Mouse (Mus musculus) ES-E14 (cell line): Measurements from ENCODE around the gene Psmd13. TPM values are rescaled to one million over a fixed set of nuclear protein-coding genes. Genes with fewer than 3 reads are reported as not detected.

ENCODE experiments used
- DNase-seq: peaks from one replicate; pipeline ENCODE4 v3.0.0-alpha.2; 2013; ENCODE audit warnings: low read depth, low spot score
- H3K27ac ChIP-seq: 2 replicates; pipeline ENCODE4 v1.5.1; 2012; ENCODE audit warnings: low read depth, mild to moderate bottlenecking, low read length, moderate library complexity, mixed read lengths; ENCODE audit not compliant: poor library complexity, insufficient read depth, severe bottlenecking
- H3K36me3 ChIP-seq: 2 replicates; pipeline ENCODE4 v1.6.1; 2012; ENCODE audit warnings: mild to moderate bottlenecking, low read length, moderate library complexity, mixed read lengths; ENCODE audit not compliant: control insufficient read depth, poor library complexity, insufficient read depth, severe bottlenecking
- H3K4me1 ChIP-seq, 2 experiments: fragments of 150-350 bp in 1 of 2; sonication (generic) in 1 of 2; 2 replicates each; pipeline ENCODE4 v1.6.1; 2012; ENCODE audit warnings: low read length in 2 of 2, mild to moderate bottlenecking in 1 of 2, mixed read lengths in 1 of 2; ENCODE audit not compliant: control insufficient read depth in 2 of 2, insufficient read depth in 2 of 2, poor library complexity in 1 of 2
- H3K4me3 ChIP-seq, 2 experiments: fragments of 150-350 bp in 1 of 2; sonication (generic) in 1 of 2; 2 replicates each; pipeline ENCODE4 v1.5.1; 2012; ENCODE audit warnings: low read length in 2 of 2, low read depth in 1 of 2, mild to moderate bottlenecking in 1 of 2, mixed read lengths in 1 of 2; ENCODE audit not compliant: insufficient read depth in 1 of 2, poor library complexity in 1 of 2, severe bottlenecking in 1 of 2
- H3K9ac ChIP-seq: 2 replicates; pipeline ENCODE4 v1.6.1; 2012; ENCODE audit warnings: low read depth, mild to moderate bottlenecking, low read length, mixed read lengths; ENCODE audit not compliant: poor library complexity, insufficient read depth, severe bottlenecking
- H3K9me3 ChIP-seq: fragments of 150-350 bp; sonication (generic); 2 replicates; pipeline ENCODE4 v1.6.1; 2012; ENCODE audit warnings: low read depth, mild to moderate bottlenecking, low read length; ENCODE audit not compliant: control insufficient read depth, insufficient read depth
- CHD2 ChIP-seq: IDR thresholded peaks from 2 replicates; pipeline ENCODE4 v1.6.1; 2014; ENCODE audit warnings: mild to moderate bottlenecking, low read depth, low read length, inconsistent platforms
- HCFC1 ChIP-seq: IDR thresholded peaks from 2 replicates; pipeline ENCODE4 v1.6.1; 2012; ENCODE audit warnings: low read length, inconsistent platforms, borderline replicate concordance; ENCODE audit not compliant: insufficient read depth
- MAFK ChIP-seq: IDR thresholded peaks from 2 replicates; pipeline ENCODE4 v1.6.1; 2014; ENCODE audit warnings: mild to moderate bottlenecking, low read depth, low read length, inconsistent platforms; ENCODE audit not compliant: insufficient read depth
- ZC3H11A ChIP-seq: IDR thresholded peaks from 2 replicates; pipeline ENCODE4 v1.6.1; 2012; ENCODE audit warnings: low read depth, mild to moderate bottlenecking, inconsistent platforms, low read length, borderline replicate concordance
- ZNF384 ChIP-seq: IDR thresholded peaks from 2 replicates; pipeline ENCODE4 v1.6.1; 2012; ENCODE audit warnings: low read depth, low read length, inconsistent platforms
- in situ Hi-C, 2 experiments: fragments of 600-800 bp; cut with MboI; formaldehyde crosslinking; loops; one replicate each; pipeline ENCODE4 v1.15.1; 2025; ENCODE audit warnings: low sequenced_read_pairs in 2 of 2, inconsistent platforms in 1 of 2; ENCODE audit not compliant: unreplicated experiment in 2 of 2
- total RNA-seq: library from RNA; depleted of rRNA; stranded (reverse); fragments of 300-350 nt; gene quantifications from 2 replicates; pipeline ENCODE4 v1.2.3, GENCODE M21; 2012

Psmd13 gene
- total RNA-seq, 1 experiment: 199 TPM

DNA sequence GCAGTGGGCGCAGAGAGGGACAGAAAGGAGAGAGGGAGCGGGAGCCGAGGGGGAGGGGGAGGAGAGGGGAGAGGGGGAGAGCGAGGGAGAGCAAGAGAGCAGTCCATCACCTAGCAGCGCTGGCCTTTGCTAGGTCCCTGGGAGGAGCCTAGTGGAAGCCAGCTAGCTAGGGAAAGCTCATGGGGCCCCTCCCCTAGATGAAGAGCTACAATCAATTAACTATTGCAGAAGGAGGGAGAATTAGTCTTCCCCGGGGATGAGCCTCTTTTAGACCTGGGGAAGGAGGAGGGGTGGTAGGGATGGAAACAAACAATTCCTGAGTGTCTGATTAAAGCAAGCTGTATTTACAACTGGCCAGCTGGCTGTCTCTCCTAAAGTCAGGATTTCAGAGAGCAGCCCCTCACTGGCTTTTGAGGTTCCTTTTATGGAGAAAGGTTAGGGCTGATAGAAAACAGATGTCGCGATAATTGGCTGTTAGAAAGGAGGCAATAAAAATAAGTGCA, 58.0 kb downstream of the Psmd13 start:
- H3K9ac ChIP-seq: 0 out of 2 replicates have a peak overlapping the region, but pooled peaks have one; percentile 20

DNA sequence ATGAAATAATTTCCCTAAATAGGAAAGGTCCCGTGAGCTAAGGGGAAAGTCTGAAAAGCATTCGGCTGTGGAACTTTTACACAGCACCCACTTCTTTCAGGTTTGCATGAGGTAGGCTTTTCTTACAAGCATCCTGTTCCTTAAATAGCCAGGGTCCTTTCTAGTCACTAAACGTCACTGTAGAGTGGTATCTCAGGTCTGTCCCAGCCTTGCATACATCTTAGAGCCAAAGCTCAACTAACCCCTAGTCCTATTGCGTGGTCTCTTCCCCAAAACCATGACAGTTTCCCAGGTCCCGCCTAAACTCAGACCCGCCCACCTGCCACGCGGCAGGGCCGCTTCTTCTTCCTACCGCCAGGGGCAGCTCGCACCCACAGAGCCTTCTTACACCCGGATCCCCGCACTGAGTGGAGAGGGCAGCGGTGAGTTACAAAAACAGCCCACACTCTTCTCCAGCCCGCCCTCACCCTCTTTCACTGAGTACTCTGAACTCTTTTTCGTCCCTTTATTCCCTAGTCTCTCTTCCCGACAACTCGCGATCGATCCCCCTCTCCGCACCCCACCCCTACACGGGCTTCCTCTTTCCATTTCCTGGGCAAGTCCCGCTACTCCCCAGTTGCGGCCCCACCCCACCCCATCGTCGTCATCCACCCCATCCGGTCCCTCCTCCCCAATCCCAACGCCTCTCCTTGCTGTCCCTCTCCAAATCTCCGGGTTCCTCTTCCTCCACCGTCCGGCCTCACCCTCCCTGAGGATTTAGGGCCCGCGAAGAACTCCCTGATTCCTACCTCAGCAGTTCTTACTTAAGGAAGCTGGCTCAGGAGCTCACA, 59.7 kb downstream of the Psmd13 start, which contains the start of gene Pgghg:
TSS of gene Pgghg (plus strand) at position 170 of the 830 bp plus-strand sequence.
- H3K4me1 ChIP-seq: peaks cover 4 to 17% of the 10 kb centered on the region in 2 experiments; a peak in 3 of 4 replicates
- DNase-seq: peak; percentile 74
- peak within 1 kb of the TSS; percentile 81 for H3K9ac ChIP-seq
- H3K4me3 ChIP-seq: peak within 1 kb of the TSS; percentile 70 to 79
- H3K9me3 ChIP-seq: no peaks in the 10 kb centered on the region
- peaks cover 16% of the 10 kb centered on the region for H3K36me3 ChIP-seq
- no peak for TF ChIP-seq HCFC1
- TF ChIP-seq ZNF384: no peak
- in situ Hi-C loops: no loop called here
- H3K27ac ChIP-seq: peak within 1 kb of the TSS; percentile 81

More for the DNA sequence above, 58.0 kb downstream of the Psmd13 start:
- no peak for DNase-seq
- peaks cover 4 to 17% of the 10 kb centered on the region in 2 experiments; a peak in 3 of 4 replicates for H3K4me1 ChIP-seq
- TF ChIP-seq MAFK (no peak), CHD2 (no peak), ZC3H11A (no peak), ZNF384 (no peak), HCFC1 (no peak)
- peak overlapping the region; percentile 82 for H3K27ac ChIP-seq
- H3K9me3 ChIP-seq: no peaks in the 10 kb centered on the region
- in situ Hi-C loops: no loop called here
- H3K4me3 ChIP-seq: peak overlapping the region in 1 of 2 experiments; percentile 15; a peak in 1 of 4 replicates
- H3K36me3 ChIP-seq: no peaks in the 10 kb centered on the region

DNA sequence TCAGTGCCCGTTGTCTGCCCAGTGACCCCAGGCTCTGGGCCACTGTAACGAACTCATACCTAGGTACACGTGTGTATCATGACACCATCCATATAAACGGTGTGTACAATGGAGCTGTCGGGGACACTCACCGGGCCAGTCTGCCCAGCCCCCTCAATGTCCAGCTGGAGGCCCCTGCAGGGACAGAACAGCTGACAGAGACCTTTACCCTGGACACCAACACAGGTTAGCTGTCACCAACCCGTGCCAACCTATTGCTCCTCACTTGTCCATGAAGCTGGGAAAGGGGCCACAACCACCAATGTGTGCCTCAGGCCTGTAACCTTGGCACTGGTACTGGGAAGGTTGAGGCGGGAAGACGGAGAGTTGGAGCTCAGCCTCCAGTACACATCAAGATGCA, 60.6 kb downstream of the Psmd13 start:
- DNase-seq: no peak
- in situ Hi-C loops: no loop called here
- Histone ChIP-seq H3K27ac (peak overlapping the region; percentile 16; the same call in 1 of the 2 replicates), H3K4me1 (peaks cover 4 to 17% of the 10 kb centered on the region in 2 experiments; a peak in 3 of 4 replicates), H3K36me3 (peaks cover 23% of the 10 kb centered on the region), H3K4me3 (peak overlapping the region; percentile 70 to 79), H3K9me3 (no peaks in the 10 kb centered on the region), H3K9ac (peak overlapping the region; percentile 81)
- no peak for TF ChIP-seq ZNF384
- TF ChIP-seq HCFC1: no peak
- TF ChIP-seq ZC3H11A: no peak
- TF ChIP-seq CHD2: no peak
- no peak for TF ChIP-seq MAFK

DNA sequence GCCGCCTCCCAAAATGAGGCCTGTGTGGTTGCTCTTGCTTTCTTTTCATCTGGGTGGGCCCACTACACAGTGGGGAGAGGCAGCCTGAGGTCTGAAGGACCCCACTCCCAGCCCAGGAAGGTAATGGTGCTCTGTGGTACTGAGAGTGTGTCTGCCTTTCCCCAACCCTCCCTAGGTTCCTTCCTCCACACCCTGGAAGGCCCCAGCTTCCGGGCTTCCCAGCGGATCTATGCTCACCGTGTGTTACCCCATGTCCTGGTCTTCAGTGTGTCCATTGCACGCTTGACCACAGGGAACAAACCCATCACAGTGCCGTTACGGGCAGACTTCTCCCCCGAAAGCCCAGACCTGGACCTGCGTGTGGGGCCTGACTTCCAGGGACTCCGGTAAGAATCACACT, 61.0 kb downstream of the Psmd13 start:
- in situ Hi-C loops: no loop called here
- no peak for DNase-seq
- Histone ChIP-seq H3K9ac (peak overlapping the region; percentile 15), H3K36me3 (peaks cover 27% of the 10 kb centered on the region), H3K27ac (no peak overlapping the region), H3K4me3 (no peak overlapping the region), H3K4me1 (peaks cover 4 to 17% of the 10 kb centered on the region in 2 experiments; a peak in 3 of 4 replicates), H3K9me3 (no peaks in the 10 kb centered on the region)
- TF ChIP-seq ZNF384 (no peak), HCFC1 (no peak), MAFK (no peak), CHD2 (no peak), ZC3H11A (no peak)

DNA sequence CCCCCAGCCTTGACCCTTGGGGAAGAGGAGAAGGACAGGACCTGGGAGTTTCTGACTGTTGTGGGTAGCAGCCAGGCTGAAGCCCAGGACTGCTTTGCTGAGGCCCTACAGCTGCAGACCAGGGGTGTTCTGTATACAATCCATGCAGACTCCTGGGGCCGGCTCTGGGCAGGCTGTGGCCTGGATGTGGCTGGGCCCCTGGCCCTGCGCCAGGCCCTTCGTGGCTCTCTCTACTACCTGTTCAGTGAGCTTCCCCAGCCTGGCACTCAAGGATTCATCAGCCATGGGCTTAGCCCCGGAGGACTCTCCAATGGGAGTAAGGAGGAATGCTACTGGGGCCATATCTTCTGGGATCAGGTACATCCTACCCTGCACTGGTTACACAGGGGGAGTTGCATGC, 61.6 kb downstream of the Psmd13 start:
- Histone ChIP-seq H3K27ac (no peak overlapping the region), H3K9ac (peak overlapping the region; percentile 15; the same call in 1 of the 2 replicates), H3K9me3 (no peaks in the 10 kb centered on the region), H3K36me3 (peaks cover 33% of the 10 kb centered on the region), H3K4me3 (no peak overlapping the region), H3K4me1 (peaks cover 4 to 17% of the 10 kb centered on the region in 2 experiments; a peak in 3 of 4 replicates)
- DNase-seq: no peak
- no peak for TF ChIP-seq HCFC1
- no peak for TF ChIP-seq MAFK
- TF ChIP-seq CHD2: no peak
- TF ChIP-seq ZC3H11A: no peak
- TF ChIP-seq ZNF384: no peak
- in situ Hi-C loops: no loop called here
